Mouse (Mus musculus) stomach, postnatal 0 days (tissue): Measurements from ENCODE around the gene Snx7. TPM values are rescaled to one million over a fixed set of nuclear protein-coding genes. Genes with fewer than 3 reads are reported as not detected.

ENCODE experiments used
- ATAC-seq: fragments of 200-750 bp; cut with Nextera tagmentation; 2 replicates; pipeline ENCODE4 v1.8.0; 2017; ENCODE audit not compliant: low FRiP score, low TSS enrichment
- DNase-seq: peaks from one replicate; pipeline ENCODE4 v3.0.0-alpha.2; 2016; ENCODE audit warnings: low spot score
- H3K27ac ChIP-seq: fragments of 300-500 bp; sonication (generic); replicated peaks from 2 replicates; pipeline ENCODE4 v1.5.1; 2014; ENCODE audit warnings: mild to moderate bottlenecking, control low read depth
- H3K27me3 ChIP-seq: fragments of 300-500 bp; sonication (generic); 2 replicates; pipeline ENCODE4 v1.6.1; 2014; ENCODE audit warnings: low read length; ENCODE audit not compliant: control insufficient read depth, insufficient read depth
- H3K36me3 ChIP-seq: fragments of 300-500 bp; sonication (generic); 2 replicates; pipeline ENCODE4 v1.6.1; 2014; ENCODE audit warnings: low read length, mixed read lengths; ENCODE audit not compliant: control insufficient read depth, insufficient read depth
- H3K4me1 ChIP-seq: fragments of 300-500 bp; sonication (generic); replicated peaks from 2 replicates; pipeline ENCODE4 v1.6.1; 2014; ENCODE audit warnings: antibody characterized with exemption; ENCODE audit not compliant: control insufficient read depth, insufficient read depth
- H3K4me2 ChIP-seq: fragments of 300-500 bp; sonication (generic); replicated peaks from 2 replicates; pipeline ENCODE4 v1.6.1; 2014; ENCODE audit warnings: low read depth, mild to moderate bottlenecking, control low read depth, moderate library complexity
- H3K4me3 ChIP-seq: fragments of 300-500 bp; sonication (generic); 2 replicates; pipeline ENCODE4 v1.5.1; 2014; ENCODE audit warnings: low read depth, low read length, control low read depth
- H3K9ac ChIP-seq: fragments of 300-500 bp; sonication (generic); 2 replicates; pipeline ENCODE4 v1.6.1; 2014; ENCODE audit warnings: mild to moderate bottlenecking, low read length, control low read depth, mixed read lengths
- H3K9me3 ChIP-seq: fragments of 300-500 bp; sonication (generic); 2 replicates; pipeline ENCODE4 v1.6.1; 2016; ENCODE audit warnings: low read length; ENCODE audit not compliant: control insufficient read depth
- CTCF ChIP-seq: IDR thresholded peaks from 2 replicates; pipeline ENCODE4 v1.5.1; 2016; ENCODE audit warnings: antibody characterized with exemption, low read depth, mild to moderate bottlenecking, moderate library complexity
- EP300 ChIP-seq: optimal IDR thresholded peaks from 2 replicates; pipeline ENCODE3; 2016; ENCODE audit warnings: antibody characterized with exemption
- WGBS: fragments of 180-500 bp; shearing (Covaris S2); extraction: QIAGEN DNeasy Blood & Tissue Kit; methylation state at CpG from one replicate; pipeline ENCODE4 v1.1.7; 2014; 5-methylcytosine and 5-hydroxymethylcytosine counted together
- polyA plus RNA-seq: library from polyadenylated mRNA; unstranded; fragments of >200 nt; fragmentation: Nextera tagmentation; extraction: Ambion mirVana; gene quantifications from 2 replicates; pipeline ENCODE4 v1.2.1, GENCODE M21; 2015

Snx7 gene
- polyA plus RNA-seq, 1 experiment from 2014 or later = 38.4 TPM

DNA sequence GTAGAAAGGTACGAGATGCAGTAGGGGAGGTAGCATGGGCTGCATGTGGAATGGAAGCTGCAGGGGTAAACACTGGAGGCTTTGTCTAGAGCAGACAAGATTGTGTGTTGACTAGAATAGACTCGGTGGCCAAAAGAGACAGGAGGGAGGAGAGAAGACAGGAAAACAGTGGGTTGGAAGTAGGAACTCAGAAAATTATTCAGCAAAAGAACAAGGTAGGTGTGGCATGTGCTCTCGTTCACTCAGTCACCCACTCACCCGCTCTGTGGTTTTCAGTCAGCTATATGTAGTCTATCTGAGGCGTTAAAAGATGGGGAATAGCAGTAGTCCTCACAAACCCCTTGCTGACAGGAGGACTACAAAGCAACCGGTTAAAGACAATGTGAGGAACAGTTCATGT is 63.0 kb downstream of the Snx7 start:
- TF ChIP-seq CTCF (no peak), EP300 (no peak)
- H3K9me3 ChIP-seq = no peaks in the 10 kb centered on the region

DNA sequence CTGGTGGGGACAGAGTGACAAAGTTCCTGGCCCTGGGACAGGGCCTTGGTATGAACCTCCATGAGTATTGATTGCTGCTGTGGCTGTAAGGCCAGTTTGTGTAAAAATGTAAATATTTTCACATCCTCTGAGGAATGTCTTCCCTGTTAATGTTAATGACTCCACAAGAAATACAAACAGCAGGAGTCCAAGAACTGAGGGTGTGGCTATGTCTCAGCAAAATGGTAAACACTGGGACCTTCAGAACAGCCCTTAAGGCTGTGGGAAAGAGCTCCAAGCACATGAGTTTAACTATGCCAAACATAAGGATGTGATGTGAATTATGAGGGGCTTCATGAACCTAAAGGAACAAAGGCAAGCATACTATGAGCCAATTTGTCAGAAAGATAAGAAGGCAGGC is 74.2 kb downstream of the Snx7 start:
- ATAC-seq (0 out of 2 replicates have a peak, but pooled peaks have one; percentile 53), DNase-seq (no peak)
- Histone ChIP-seq H3K36me3 (no peaks in the 10 kb centered on the region), H3K4me3 (no peak overlapping the region), H3K4me2 (no peak overlapping the region), H3K27me3 (no peaks in the 10 kb centered on the region), H3K9me3 (no peaks in the 10 kb centered on the region), H3K9ac (no peak overlapping the region), H3K4me1 (no peaks in the 10 kb centered on the region), H3K27ac (no peak overlapping the region)
- TF ChIP-seq CTCF (no peak), EP300 (no peak)

More for the DNA sequence above, 63.0 kb downstream of the Snx7 start:
- Histone ChIP-seq H3K27me3 (no peaks in the 10 kb centered on the region), H3K4me3 (no peak overlapping the region), H3K27ac (no peak overlapping the region), H3K4me2 (no peak overlapping the region), H3K9ac (no peak overlapping the region), H3K4me1 (no peaks in the 10 kb centered on the region), H3K36me3 (no peaks in the 10 kb centered on the region)
- ATAC-seq = no peak
- DNase-seq = no peak
- WGBS = 86% methylated on average over 6 of the region's 6 CpGs

DNA sequence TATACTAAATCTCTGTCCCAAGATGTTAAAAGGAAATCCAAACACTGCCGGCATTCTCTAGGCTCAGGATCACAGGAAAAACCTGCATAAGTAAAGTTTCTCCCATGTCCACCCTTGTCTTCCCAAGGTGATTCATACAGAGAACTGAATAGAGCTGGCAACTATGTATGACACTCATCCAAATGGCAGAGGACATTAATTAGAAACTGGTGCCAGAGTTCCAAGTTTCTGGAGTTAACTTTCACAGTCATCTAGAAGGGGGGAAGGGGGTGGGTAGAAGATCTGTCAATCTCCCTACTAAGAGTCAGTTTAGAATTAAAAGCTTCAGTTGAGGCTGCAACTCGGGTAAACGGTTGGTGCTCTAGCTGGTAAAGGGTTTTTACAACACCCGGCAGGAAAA is 76.8 kb downstream of the Snx7 start:
- Histone ChIP-seq H3K4me3 (no peak overlapping the region), H3K4me2 (no peak overlapping the region), H3K9ac (no peak overlapping the region), H3K27me3 (no peaks in the 10 kb centered on the region), H3K4me1 (no peaks in the 10 kb centered on the region), H3K9me3 (no peaks in the 10 kb centered on the region), H3K27ac (no peak overlapping the region), H3K36me3 (no peaks in the 10 kb centered on the region)
- TF ChIP-seq EP300 (no peak), CTCF (no peak)
- no peak for DNase-seq
- ATAC-seq = no peak
- WGBS = 77% methylated on average over 4 of the region's 4 CpGs

DNA sequence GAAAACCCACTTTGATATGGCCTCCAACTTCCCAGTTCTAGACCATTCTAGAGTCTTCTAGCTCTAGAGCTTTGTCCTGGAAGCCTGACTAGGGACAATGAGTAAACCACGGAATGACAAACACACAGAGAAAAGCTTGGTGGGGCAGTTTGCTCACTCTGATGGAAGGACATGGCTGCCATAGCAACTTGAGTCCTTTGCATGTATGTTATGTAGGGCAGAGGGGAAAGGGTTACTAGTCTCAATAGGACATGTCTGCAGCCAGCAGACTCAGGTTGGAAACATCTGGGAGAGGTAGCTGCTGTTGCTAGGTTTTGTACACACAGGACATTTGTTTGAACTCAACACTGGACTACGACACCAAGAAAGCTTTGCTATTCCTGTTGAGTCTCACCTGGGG is 77.5 kb downstream of the Snx7 start:
- Histone ChIP-seq H3K4me2 (no peak overlapping the region), H3K27ac (no peak overlapping the region), H3K9ac (no peak overlapping the region), H3K4me3 (no peak overlapping the region), H3K27me3 (no peaks in the 10 kb centered on the region), H3K4me1 (no peaks in the 10 kb centered on the region), H3K36me3 (no peaks in the 10 kb centered on the region), H3K9me3 (no peaks in the 10 kb centered on the region)
- ATAC-seq (peak; percentile 85), DNase-seq (no peak)
- 69% methylated on average over 2 of the region's 2 CpGs for WGBS
- TF ChIP-seq EP300 (no peak), CTCF (no peak)

DNA sequence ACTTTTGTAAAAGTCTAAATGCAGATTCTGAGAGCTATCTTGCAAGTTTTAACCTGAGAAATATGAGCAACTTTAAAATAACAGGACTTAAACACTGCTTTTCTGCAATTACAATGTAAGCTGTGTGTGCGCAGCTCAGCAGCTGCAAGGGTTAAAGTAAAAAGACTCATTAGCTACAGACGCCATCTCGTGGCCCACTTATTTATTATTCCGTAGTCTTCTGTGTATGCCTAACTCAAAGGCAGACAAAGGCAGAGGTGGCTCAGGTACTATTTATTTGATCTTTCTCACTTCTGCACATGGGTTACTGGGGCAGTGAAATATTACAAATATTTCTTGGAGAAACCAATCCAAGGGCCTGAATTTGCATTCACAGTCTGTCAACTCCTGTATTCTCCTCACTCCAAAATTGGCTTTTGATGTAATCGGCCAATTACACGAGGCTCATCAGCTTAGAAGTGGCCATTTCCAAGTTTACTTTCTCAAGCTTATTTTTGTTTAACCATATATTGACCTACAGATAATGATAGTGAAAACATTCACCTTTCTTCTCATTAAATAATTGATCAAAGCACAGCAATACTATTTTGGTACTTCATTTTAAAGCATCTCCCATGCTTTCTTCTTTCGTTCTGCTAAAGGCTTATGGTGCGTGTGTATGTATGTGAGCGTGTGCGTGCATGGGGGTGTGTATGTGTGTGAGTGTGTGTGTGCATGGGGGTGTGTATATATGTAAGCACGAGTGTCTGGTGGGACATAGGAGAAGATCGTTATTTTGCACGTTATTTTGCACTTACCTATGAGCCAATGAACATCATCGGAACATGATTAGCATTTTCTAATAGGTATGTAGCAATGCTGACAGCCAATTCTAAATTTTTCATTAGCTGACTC is 79.7 kb downstream of the Snx7 start:
- Histone ChIP-seq H3K27me3 (no peaks in the 10 kb centered on the region), H3K9me3 (no peaks in the 10 kb centered on the region), H3K4me3 (no peak overlapping the region), H3K9ac (no peak overlapping the region), H3K27ac (no peak overlapping the region), H3K4me1 (no peaks in the 10 kb centered on the region), H3K36me3 (no peaks in the 10 kb centered on the region), H3K4me2 (no peak overlapping the region)
- peak; percentile 69 for TF ChIP-seq CTCF
- no peak for TF ChIP-seq EP300
- no peak for ATAC-seq
- WGBS = 65% methylated on average over 14 of the region's 14 CpGs
- peak; percentile 19 for DNase-seq

DNA sequence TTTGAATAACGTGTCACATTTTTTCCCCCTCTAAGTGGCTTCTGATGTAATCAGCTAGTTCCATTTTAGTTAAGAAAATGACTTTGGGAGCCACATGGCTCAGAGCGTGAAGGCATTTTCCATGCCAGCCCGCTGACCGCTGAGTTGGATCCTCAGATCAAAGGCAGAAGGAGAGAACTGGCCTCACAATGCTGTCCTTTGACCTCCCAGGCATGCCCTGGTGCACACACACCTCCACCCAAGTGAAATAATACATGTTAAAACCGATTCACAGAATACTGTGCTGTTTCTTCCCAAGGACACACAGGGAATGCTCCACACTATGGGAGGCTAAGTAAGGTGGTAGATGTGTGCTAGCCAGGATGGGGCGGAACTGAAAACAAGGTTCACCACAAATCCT is 81.5 kb downstream of the Snx7 start:
- no peak for DNase-seq
- WGBS = 77% methylated on average over 6 of the region's 6 CpGs

More for the DNA sequence above, 81.5 kb downstream of the Snx7 start:
- TF ChIP-seq EP300 (no peak), CTCF (no peak)
- H3K27me3 ChIP-seq = no peaks in the 10 kb centered on the region
- no peak overlapping the region for H3K4me3 ChIP-seq
- no peaks in the 10 kb centered on the region for H3K9me3 ChIP-seq
- no peak overlapping the region for H3K4me2 ChIP-seq
- no peak overlapping the region for H3K9ac ChIP-seq
- ATAC-seq = no peak
- no peak overlapping the region for H3K27ac ChIP-seq
- no peaks in the 10 kb centered on the region for H3K36me3 ChIP-seq
- H3K4me1 ChIP-seq = no peaks in the 10 kb centered on the region
